Mouse (Mus musculus) spleen, adult 10 weeks (tissue): ENCODE results near the gene Nlgn1. TPM values are rescaled to one million over a fixed set of nuclear protein-coding genes. Genes with fewer than 3 reads are reported as not detected.

ENCODE experiments used
- polyA plus RNA-seq: library from polyadenylated mRNA; stranded (reverse); fragments of 350-450 nt; fragmentation: Illumina TruSeq; extraction: RNeasy Lipid Tissue Mini Kit (QIAGEN cat#74804); gene quantifications from one replicate; pipeline ENCODE4 v1.2.3, GENCODE M21; 2015; ENCODE audit warnings: low replicate concordance; ENCODE audit not compliant: insufficient read depth

The Nlgn1 gene
- not detected for polyA plus RNA-seq

GRCm38 (mm10) chr3:26332400-26333238 is at the start of gene Nlgn1:
TSS of gene Nlgn1 (minus strand) at chr3:26332460.

